Mouse (Mus musculus) right cerebral cortex, postnatal 25 days (tissue): ENCODE measurements around the gene Vmn1r77.
"Not testable (repeated sequence)": the region's sequence is repeated elsewhere in the genome, so short reads cannot be mapped to it uniquely, and the experiment has no call there.

Experiments used
- DNase-seq: peaks from one replicate; pipeline ENCODE4 v3.0.0; 2022

Vmn1r77 gene

DNA sequence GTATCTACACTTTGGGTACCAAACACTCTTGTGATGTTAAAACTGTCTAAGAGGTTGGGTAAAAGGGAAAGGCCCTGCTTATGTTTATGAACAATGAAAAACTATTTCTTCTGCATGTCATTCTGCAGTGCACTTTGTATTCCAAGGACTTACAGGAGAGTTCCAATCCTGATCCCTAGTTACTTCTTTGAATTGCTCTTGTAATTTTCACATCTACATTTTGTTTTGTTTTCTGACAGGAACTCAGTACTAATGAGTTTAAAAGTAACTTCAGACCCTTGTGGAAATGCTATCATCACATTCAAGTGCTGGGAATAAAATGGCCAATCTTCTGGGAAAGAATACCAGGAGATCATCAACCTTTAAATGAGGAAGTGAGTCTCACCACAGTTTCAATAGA is at the start of gene Vmn1r77:
TSS of gene Vmn1r77 (plus strand) at position 301 of the 400 bp plus-strand sequence.
- not testable (repeated sequence) for DNase-seq

DNA sequence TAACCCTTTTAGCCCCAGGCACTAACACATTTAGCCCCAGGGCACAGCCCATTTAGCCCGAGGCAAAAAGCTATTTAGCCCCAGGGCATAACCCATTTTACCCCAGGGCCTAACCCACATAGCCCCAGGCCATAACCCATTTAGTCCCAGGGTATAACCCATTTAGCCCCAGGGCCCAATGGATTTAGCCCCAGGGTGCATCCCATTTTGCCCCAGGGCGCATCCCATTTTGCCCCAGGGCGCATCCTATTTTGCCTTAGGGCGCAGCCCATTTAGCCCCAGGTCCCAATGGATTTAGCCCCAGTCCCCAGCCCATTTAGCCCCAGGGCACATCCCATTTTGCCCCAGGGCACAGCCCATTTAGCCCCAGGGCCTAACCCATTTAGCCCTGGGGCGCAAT is 25.1 kb upstream of the Vmn1r77 start:
- not testable (repeated sequence) for DNase-seq

DNA sequence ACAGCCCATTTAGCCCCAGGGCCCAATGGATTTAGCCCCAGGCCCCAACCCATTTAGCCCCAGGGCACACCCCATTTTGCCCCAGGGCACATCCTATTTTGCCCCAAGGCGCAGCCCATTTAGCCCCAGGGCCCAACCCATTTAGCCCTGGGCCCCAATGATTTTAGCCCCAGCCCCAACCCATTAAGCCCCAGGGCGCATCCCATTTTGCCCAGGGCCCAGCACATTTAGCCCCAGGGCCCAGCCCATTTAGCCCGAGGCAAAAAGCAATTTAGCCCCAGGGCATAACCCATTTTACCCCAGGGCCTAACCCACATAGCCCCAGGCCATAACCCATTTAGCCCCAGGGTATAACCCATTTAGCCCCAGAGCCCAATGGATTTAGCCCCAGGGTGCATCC is 24.2 kb upstream of the Vmn1r77 start:
- not testable (repeated sequence) for DNase-seq

DNA sequence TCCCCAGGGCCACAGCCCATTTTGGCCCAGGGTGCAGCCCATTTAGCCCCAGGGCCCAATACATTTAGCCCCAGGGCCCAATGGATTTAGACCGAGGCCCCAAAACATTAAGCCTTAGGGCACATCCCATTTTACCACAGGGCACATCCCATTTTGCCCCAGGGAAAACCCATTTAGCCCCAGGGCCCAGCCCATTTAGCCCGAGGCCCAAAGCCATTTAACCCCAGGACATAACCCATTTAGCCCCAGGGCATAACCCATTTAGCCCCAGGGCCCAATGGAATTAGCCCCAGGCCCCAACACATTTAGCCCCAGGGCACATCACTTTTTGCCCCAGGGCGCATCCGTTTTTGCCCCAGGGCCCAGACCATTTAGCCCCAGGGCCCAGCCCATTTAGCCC is 23.4 kb upstream of the Vmn1r77 start:
- no peak for DNase-seq

DNA sequence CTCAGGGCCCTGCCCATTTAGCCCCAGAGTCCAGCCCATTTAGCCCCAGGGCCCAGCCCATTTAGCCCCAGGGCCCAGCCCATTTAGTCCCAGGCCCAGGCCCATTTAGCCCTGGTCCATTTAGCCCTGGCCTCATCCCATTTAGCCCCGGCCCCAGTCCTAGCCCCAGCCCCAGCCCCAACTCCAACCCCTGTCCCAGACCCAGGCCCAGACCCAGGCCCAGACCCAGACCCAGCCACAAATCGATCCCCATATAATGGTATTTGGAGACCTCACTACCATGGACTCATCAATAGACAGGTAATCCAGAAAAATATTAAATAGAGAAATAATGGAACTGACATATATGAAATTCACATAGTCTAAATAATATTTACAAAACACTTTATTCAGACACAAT is 18.7 kb upstream of the Vmn1r77 start:
- DNase-seq: not testable (repeated sequence)

DNA sequence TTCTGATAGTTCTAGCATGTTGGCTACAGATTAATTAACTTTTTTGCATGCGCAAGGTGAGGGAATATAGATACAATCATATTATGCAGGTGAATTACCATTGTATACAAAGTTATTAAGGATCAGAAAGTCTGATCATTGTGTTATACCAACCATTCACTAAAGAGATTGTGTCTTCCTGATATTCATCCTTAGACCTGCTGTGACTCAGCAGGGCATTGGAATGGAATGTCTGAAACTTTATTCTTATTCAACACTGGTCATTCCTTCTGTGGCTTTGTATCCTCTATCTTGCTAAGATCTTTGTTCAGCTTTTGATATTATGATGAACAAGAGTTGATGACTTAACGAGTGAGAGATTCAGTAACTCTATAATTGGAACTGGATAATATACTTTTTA is 4.1 kb downstream of the Vmn1r77 start:
- no peak for DNase-seq
